Mouse (Mus musculus): ENCODE measurements around the gene Pias4. TPM values are rescaled to one million over a fixed set of nuclear protein-coding genes. Genes with fewer than 3 reads are reported as not detected.

Pias4 gene
- total RNA-seq, 2 experiments from 2014 or later = 16.5 to 16.9 TPM

DNA sequence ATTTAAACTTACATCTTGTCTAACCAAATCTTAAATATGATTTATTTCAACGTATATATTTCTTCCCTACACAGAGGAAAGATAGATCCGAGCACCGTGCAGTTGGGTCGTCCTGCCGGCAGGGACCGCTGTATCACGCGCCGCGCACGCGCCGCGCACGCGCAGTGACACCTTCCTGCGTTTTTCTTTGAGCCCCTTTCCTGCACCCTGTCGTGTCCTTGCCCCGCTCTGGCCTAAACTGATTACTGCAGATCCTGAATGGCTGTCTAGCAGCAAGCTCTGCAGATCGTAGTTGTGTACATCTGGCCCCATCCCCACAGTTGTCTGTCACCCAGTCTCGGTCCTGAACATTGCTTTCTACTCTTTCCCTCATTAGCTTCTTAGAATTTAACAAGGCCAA is 5.4 kb upstream of the Pias4 start:
- peak; percentile 82 to 90 for DNase-seq

DNA sequence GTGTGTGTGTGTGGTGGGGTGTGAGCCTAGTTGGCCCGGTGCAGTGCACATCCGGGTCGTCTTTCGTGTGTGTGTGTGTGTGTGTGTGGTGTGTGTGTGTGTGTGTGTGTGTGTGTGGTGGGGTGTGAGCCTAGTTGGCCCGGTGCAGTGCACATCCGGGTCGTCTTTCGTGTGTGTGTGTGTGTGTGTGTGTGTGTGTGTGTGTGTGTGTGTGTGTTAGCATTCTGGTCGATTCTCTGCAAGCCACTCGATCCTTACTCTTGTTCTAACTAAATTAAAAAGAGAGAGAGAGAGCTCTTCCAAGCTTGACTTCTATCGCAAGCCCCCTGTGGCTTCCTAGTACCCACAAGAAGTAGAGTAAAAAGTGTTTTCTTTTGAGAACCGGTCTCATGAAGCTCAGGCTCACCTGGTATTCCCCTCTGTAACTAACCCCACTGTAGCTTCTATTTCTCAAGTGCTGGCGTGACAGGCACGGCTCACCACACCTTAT is 1.7 kb upstream of the Pias4 start:
- DNase-seq = peak in 1 of 2 experiments; percentile 38

DNA sequence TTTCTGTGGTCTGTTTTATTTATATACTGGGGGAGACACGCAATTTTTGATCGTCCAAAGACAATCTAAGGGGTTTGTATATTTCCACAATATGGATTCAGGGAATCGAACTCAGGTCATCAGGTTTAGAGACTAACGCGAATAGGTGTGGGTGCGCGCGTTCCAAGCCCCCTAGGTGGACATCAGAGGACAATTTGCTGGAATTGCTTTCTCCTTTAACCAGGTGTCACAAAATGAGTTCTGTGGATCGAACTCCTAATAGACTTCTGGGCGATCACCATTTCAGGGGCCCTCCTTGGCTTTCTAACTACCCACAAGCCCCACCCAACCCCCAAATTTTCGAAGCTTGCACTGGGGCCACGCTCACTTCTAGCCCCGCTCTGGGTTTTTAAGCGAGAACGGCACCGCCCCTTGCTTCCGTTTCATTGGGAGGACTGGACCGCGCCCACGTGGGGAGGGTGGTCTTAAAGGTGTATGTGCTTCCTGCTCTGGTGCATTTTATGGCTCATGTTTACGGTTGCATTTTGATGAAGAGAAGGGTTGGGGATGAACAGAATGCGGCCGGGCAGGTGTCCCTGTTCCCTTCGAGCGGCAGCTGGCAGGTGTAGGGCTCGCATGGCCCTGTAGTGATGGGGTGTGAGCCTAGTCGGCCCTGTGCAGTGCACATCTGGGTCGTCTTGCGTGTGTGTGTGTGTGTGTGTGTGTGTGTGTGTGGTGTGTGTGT is 960 bp upstream of the Pias4 start:
- DNase-seq = peak; percentile 93 to 95

DNA sequence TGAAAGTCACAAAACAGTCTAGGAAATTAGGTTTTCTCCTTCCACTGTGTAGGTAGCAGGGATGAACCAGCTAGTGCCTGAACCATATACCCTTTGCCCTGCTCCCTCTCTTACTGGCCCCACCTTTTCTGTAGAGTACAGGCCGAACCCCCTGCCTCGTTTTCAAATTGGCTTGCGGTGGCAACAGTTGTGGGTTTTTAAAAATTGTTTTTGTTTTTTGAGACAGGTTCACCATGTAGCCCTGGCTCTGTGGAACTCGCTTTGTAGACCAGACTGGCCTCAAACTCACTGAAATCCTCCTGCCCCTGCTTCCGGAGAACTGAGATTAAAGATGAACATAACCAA is 336 bp upstream of the Pias4 start:
- DNase-seq = no peak

DNA sequence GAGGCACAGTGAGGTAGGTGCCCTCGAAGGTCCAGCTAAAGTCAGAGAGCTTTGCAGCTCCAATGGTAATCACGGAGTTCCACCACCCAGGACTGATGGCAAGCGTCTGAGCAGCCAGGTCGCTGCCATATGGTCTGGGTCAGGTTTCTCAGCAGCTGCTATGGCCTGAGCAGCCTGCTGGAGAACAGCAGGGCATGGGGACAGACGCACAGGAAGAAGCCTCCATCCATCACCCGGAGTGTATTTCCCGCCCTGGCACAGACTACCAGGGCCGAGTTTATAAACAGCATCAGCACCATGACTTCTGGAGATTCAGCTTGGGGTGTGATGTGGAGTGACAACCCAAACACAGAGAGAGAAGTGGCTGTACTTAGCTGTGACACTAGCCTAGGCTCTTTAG is 2.6 kb downstream of the Pias4 start:
- DNase-seq = no peak

DNA sequence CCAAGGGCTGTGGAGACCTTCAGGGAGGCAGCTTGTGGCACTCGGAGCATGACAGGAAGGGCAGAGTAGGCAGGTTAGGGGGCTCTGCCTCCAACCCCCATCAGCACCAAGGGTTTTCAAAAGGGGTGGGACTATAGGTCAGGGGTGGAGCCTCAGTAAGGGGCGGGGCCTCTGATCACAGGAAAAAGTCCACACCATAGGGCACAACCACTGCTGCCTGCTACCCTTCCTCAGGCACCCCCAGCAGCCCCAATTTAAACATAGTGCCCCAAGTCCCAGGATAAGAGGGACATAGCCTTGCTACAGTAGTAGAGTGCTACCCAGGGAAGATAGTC is 5.4 kb downstream of the Pias4 start:
- DNase-seq = no peak

DNA sequence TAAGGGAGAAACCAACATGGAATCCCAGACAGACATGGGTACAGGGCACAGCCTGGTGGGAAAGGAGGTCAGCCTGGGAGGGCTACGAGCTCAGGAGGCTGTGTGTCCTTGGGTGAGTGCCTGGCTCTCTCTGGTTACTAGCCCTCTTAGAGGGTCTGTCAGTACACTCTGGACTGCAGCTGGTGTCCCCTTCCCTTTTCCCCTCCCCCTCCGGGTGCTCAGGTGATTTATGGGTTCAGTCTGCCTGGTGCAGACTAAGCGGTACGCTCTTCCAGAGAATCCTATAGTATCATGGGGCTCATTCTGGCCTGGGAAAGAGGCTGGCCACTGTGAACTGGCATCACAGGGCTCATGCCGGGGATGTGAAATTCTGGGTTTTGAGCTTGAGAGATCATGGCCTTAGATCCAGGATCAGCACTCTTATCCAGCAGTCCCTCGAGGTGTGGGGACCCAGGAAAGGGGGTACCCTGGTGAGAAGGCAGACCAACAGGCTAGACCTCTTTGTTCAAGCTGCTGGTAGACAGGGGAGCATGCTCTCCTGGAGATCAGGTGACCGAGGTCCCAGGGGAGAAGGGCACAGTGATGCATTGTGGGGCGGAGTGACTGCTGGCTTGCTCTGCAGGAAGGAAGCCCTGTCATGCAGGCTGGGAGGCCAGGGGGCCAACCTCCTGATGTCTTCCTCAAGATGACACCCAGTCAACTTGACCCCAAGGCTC is 6.0 kb downstream of the Pias4 start:
- no peak for DNase-seq

DNA sequence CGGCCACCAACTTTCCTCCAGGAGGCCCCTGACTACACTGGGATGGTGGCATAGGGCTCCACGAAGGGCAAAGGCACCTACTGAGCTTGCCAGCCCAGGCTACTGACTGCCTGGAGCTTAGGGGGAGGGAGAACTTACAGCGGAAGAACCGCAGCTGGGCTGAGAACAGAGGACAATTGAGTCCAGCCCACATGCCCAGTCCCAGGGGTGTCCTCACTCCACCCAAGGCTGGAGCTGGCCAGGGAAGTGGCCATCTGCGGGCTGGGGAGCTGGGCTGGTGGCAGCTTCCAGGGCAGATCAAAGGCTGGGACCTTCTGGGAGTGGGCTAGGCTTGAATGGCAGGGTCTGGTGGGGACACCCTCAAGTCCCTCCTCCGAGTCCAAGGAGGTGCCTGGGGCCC is 13.0 kb downstream of the Pias4 start:
- DNase-seq = no peak

DNA sequence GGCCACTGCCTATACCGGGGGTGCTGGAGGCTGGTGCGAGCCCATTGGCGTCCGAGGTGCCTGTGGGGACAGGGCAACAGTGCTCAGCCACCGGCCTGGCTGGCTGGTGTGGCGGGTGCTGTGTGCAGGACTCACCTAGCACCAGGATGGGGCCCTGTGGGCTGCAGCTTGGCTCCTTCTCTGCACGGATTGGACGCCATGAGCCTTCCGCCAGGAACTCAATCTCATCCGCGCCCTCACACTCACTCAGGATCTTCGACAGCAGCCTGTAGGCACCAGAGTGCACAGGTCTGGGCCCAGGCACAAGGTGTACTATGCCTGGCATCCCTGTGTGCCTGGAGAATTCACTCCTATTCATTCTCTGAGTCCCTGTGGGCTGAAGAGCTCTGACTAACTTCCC is 13.4 kb downstream of the Pias4 start:
- DNase-seq = no peak

DNA sequence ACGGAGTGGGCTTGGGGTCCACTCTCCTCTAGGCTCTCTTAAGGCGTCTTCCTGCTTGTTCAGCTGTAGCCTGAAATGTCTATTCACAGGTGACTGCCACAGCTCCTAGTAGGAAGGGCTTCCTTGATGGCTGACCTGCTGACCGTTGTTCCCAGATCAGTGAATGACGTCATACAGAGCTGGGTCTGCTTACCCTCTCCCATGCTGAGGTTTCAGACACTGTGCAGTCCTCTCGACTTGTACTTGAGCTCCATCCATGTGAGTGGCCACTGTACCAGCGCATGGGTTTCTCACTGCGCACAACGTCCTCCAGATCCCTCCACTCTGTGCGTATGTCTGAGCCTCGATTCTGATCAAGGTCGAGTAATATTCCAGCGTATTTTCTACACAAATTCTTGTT is 15.1 kb downstream of the Pias4 start:
- no peak for DNase-seq

DNA sequence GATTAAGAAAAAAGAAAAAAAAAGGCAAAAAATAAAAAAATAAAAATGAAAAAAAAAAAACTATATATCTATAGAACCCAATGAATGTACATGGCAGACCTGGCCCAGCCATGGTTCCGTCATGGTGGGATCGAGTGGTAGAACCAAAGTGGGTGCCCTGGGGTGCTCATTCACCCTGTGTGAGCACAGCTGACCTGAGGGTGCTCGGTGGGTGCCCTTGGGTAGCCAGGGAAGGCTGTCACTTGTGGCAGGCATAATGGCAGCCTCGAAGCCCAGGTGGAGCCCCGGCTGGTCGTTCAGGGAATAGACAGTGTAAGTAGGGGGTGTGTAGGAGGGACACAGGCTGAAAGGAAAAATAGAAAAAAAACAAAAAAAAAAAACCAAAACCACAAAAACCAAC is 16.5 kb downstream of the Pias4 start:
- no peak for DNase-seq

DNA sequence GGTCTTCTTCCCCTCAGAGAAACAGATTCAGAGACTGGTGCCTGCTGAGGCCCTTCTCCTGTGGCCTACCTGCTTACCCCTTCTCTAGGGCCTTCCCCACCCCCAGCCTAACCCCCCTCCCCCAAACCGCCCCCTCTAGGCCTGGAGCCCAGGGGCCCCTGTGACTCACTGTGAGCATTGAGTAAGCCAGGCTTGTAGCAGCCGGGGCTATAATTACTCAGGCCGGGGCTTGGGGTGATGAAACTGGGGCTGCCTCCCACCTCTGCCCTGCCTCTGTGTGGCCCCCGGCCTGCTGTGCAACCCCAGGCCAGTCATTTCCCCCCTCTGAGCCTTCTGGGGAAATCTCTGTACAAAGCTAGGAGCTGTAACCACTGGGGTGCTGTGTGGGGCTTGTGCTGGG is 21.4 kb downstream of the Pias4 start:
- DNase-seq = no peak

DNA sequence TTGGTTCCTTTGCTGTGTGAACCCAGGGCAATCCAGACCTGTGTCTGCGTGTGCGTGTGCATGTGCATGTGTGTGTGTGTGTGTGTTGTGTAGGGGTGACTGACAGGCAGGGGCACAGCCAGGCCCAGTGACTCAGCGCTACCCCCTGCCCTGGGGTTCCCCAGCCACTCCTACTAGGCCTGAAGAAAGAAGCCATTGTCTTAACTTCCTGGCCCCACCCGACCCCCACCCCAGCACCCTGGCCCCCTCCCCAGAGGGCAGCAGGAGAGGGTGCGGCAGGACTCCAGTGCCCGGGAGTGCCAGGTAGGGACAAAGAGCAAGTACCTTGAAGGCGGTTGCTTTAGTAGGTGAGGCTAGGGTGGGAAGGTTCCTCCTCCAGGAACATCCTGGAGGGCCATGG is 21.9 kb downstream of the Pias4 start:
- DNase-seq = no peak

DNA sequence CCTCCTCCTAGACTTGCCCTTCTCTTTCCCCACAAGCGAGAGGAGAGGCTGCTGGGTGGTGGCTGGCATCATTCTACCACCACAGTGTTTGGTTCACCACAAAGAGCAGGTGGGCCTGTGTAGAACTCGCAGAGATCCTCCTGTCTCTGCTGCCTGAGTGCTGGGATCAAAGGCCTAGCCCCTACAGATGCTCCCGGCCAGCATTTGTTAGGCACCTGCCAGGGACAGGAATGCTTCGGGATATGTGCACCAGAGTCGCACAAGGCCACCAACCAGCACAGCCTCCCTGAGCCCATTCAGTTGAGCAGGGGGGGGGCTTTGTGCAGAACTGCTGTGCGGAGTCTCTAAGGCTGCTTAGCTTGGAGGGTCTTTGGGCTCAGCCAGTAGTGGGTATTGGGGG is 22.4 kb downstream of the Pias4 start:
- DNase-seq = no peak

DNA sequence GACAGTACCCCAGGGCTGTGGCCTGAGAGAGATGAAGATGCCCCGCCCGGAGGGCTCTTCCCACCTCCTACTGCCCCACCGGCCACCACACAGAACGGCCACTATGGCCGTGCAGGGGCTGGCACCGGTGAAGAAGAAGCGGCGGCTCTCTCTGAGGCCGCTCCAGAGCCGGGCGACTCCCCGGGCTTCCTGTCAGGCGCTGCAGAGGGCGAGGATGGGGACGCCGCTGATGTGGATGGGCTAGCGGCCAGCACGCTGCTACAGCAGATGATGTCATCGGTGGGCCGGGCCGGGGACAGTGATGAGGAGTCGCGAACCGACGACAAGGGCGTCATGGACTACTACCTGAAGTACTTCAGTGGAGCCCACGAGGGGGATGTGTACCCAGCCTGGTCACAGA is 23.1 kb downstream of the Pias4 start:
- peak; percentile 73 to 82 for DNase-seq

DNA sequence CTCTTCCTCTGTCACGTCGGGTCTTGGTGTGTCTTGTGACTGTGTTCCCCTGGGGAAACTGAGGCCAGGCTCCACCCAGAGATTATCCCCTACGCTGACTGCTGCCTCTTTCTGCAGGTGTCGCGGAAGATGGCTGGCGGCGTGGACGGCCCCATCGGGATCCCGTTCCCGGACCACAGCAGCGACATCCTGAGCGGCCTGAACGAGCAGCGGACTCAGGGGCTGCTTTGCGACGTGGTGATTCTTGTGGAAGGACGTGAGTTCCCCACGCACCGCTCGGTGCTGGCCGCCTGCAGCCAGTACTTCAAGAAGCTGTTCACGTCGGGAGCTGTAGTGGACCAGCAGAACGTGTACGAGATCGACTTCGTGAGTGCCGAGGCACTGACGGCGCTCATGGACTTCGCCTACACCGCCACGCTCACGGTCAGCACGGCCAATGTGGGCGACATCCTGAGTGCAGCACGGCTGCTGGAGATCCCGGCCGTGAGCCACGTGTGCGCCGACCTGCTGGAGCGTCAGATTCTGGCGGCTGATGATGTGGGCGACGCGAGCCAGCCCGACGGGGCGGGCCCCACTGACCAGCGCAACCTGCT is 23.8 kb downstream of the Pias4 start:
- no peak for DNase-seq

DNA sequence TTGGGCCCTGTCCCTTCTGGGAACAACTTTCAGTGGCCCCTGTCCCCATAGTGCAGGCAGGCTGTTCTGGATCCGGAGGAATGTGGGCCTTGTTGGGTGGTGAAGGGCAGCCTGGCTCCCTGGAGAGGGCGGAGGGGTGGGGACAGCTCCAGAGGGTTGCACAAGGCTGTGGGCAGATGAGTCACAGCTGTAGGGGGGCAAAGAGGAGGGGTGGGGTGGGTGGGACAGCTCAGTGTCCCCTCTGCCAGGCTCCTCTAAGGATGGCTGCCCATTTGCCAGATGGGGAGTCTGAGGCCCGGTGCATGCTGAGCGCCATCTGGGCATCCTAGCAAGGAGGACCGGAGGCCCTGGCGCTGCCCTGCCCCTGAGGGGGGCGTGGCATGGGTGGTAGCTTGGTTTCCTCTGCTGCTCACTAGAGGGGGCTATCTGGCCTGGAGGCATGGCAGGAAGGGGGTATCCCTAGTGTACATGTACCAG is 24.5 kb downstream of the Pias4 start:
- DNase-seq = no peak

DNA sequence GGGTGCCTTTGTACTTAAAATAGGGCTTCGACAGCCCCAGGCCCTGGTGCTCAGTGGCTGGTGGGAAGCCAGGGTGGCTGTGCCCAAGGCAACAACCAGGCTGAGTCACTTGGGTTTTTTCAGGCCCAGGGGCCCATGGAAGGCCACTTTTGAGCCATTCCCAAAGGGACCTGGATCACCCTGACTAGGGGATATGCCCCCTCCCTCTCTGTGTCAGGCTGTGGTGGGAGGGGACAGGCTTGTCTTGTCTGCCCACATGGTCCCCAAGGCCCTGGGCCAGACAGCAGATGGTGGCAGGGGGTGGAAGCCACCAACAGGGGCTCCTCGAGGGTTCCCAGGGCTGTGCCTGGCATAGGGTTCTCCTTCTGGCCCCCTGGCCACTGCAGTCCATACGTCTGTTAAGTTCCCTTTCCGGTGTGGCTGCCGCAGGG is 25.2 kb downstream of the Pias4 start:
- DNase-seq = no peak

DNA sequence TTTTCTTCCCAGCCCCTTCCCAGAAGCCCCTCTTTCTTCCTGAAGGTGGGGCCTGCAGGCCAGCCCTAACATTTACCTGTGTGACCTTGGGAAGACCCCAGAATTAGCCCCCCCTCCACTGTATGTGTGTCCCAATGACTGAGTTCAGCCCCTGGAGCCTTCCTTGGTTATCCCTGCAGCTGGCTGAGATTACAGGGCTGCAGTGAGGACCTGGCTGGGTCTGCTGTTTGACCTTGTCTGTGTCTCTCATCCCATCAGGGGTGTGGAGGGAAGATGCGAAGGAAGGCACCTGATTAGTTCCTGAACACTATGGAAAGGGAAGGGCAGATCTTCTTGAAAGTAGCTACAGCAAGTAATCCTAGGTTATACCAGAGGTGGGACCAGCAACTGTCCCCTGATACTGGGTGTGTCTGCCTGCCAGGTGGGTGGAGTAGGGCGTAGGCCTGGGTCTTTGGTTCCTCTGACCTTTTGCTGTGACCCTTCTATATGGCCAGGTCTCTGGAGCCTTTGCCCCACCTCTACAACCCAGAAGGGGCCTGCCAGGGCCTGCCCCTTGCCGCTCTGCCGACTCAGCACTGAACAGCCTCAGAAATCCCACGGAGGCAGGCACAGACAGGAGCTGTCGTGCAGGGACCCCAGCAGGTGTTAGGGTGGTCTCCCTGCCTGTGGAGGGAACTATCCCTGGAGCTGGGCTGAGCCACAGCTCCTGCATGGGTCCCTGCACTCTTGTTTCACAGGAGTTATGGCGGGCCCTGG is 26.1 kb downstream of the Pias4 start:
- DNase-seq = no peak

DNA sequence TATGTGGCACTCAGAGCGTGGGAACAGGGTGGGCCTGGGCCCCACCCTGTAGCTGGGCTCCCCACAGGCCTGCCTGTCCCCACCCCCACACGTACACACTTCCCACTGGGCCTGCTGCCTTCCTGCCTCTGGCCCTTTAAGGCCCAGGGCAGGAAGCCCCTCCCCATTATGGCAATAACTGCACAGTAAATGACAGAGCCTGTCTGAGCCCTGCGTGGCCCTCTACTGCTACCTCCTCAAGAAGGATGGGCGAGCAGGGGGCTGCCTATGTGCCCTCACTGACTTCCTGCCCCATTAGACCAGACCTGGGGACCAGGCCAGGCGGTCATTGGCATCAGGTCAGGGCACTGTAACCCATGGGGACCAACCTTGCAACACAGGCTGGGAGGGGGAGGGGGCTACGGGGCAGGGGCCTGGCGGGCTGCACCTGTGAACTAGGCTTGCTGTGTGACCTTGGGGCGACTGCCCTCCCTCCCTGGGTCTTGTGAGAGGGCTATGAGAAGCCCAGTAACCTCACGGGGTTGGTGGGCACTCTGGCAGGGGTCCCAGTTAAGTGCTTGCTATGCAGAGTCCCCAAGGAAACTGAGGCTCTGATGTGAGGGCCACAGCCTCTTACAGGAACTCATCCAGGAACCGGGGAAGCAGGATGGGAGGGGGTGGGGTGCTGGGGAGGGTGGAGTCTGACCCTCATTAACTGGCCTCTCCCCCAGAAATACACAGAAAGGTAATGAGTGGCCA is 26.8 kb downstream of the Pias4 start:
- DNase-seq = peak; percentile 63 to 74

DNA sequence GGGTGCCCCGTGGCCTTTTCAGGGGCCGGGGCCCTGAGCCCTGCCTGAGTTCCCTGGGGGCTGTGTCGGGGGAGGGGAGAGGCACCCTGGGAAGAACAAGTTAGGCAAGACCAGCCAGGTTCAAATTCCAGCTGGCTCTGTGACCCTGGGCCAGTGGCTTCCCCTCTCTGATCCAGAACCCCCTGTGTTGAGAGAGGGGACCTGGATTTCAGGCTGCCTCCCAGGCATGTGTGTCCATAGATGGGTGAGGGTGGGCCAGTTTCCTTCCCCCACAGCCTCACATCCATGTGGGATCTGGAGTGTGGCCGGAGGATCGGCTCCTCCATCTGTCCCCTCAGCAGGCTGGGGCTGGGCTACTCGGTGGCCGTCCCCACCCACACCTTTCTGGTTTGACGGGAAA is 27.7 kb downstream of the Pias4 start:
- no peak for DNase-seq

DNA sequence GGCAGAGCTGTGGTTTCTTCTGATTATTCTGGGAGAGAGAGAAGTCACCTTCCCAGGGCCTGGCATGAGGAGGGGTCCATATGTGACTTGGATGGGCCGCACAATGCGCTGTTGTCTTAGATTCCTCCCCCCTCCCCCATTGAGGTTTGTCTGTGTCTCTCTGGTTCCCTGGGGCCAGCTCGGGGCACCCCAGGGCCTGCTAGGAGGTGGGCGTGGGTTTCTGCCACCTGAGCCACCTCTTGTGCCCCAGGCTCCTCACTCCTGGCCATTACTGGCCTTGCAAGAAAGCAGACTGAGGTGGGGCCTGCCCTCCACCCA is 28.2 kb downstream of the Pias4 start:
- DNase-seq = no peak
